ENCODE assay signal across 8 mouse cellular contexts in the genomic region with DNA sequence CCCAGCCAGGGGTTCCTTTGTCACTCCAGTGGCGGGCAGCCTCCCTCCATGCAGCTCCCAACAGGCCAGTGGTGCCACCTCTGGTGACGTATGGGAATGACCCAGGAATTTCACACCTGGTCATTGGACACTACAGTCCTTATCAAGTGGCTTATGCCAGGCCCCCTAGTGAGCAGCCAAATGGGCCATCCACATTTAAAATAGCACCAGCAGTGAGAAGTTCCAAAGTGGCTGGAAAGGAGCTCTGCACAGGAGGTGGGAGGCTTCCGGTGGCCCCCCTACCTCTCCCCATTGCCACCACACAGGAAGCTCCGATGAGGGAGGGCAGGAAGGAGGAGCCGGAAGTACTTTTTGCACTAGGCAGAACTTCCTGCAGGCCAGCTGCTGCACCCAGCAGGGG.
DNase-seq lines count a peak whose midpoint lies in the region; ATAC-seq lines count a peak whose summit lies in the region.

No protein-coding gene starts in this region.

- H3K9me3 ChIP-seq in liver, embryonic 12.5 days (replicated peaks) = no peaks in the 10 kb centered on the region
- H3K9me3 ChIP-seq in heart, embryonic 15.5 days (replicated peaks) = no peaks in the 10 kb centered on the region

- WGBS in liver, embryonic 12.5 days (ENCODE audit: insufficient replicate concordance) = 14% methylated on average over 5 of the region's 5 CpGs
- 12% methylated on average over 5 of the region's 5 CpGs for WGBS in heart, embryonic 15.5 days

- H3K9ac ChIP-seq in liver, embryonic 12.5 days = no peak overlapping the region
- H3K9ac ChIP-seq in heart, embryonic 15.5 days = no peak overlapping the region

- no peak overlapping the region for H3K4me3 ChIP-seq in liver, embryonic 12.5 days
- H3K4me3 ChIP-seq in heart, embryonic 15.5 days = no peak overlapping the region

- peaks cover 9% of the 10 kb centered on the region; the same call in 1 of the 2 replicates for H3K4me1 ChIP-seq in liver, embryonic 12.5 days
- peaks cover 26% of the 10 kb centered on the region for H3K4me1 ChIP-seq in heart, embryonic 15.5 days (replicated peaks)

- DNase-seq in liver = peak; percentile 19
- peak; percentile 59 for DNase-seq in lung, postnatal 10 days
- DNase-seq in frontal cortex, postnatal 25 days (ENCODE audit: low spot score in 2 of 2) = no peak
- DNase-seq in frontal cortex, adult 2 months (ENCODE audit: extremely low spot score in 1 of 2, low spot score in 1 of 2) = no peak
- DNase-seq in right cerebral cortex, postnatal 10 days (ENCODE audit: low spot score in 2 of 2) = no peak

- H3K27ac ChIP-seq in liver, embryonic 12.5 days = no peak overlapping the region
- H3K27ac ChIP-seq in heart, embryonic 15.5 days = peak overlapping the region; percentile 60

- no peak for ATAC-seq in liver, embryonic 12.5 days
- peak; percentile 63 for ATAC-seq in common myeloid progenitor, adult 5-6 weeks (replicated peaks; ENCODE audit: low read depth, poor library complexity, severe bottlenecking)
- ATAC-seq in heart, embryonic 15.5 days (replicated peaks; ENCODE audit: insufficient number of reproducible peaks, insufficient read depth, low FRiP score, low read depth) = peak; percentile 78

- no peaks in the 10 kb centered on the region for H3K27me3 ChIP-seq in liver, embryonic 12.5 days (replicated peaks)
- H3K27me3 ChIP-seq in heart, embryonic 15.5 days = no peaks in the 10 kb centered on the region

- H3K4me2 ChIP-seq in liver, embryonic 12.5 days = no peak overlapping the region
- peak overlapping the region; percentile 35 for H3K4me2 ChIP-seq in heart, embryonic 15.5 days

- no peaks in the 10 kb centered on the region for H3K36me3 ChIP-seq in liver, embryonic 12.5 days
- peaks cover 4% of the 10 kb centered on the region; the same call in 1 of the 2 replicates for H3K36me3 ChIP-seq in heart, embryonic 15.5 days

Comparison
In these comparisons a context has a peak if more than half of its experiments do, and no peak if none do; other contexts are left out.
1. DNase-seq: peak in liver (single experiment) and lung, postnatal 10 days (single experiment); none in frontal cortex, postnatal 25 days (0 of 2), frontal cortex, adult 2 months (0 of 2) and right cerebral cortex, postnatal 10 days (0 of 2).